Mouse (Mus musculus): ENCODE measurements at regions not wholly inside any gene's neighbourhood (a gene's known extent, or its start where the extent isn't known, plus 50 kb on each side); places are given as distances from the start of the nearest gene placed in this dataset.

- no peak for ATAC-seq (replicated peaks; ENCODE audit: extremely low read depth, insufficient read depth, low FRiP score)
- H3K27me3 ChIP-seq (ENCODE audit: control insufficient read depth, insufficient read depth, low read length): no peaks in the 10 kb centered on the region
- H3K4me3 ChIP-seq (ENCODE audit: low read length): no peak overlapping the region
- 35% methylated on average over 7 of the region's 7 CpGs for WGBS
- 0 out of 2 replicates have a peak overlapping the region, but pooled peaks have one; percentile 9 for H3K4me2 ChIP-seq (ENCODE audit: low read depth, low read length)
- no peak overlapping the region for H3K9ac ChIP-seq (ENCODE audit: low read length)
- H3K27ac ChIP-seq (ENCODE audit: low read length): no peak overlapping the region
- H3K4me1 ChIP-seq (ENCODE audit: control insufficient read depth, insufficient read depth, low read length): peaks cover 18% of the 10 kb centered on the region
- no peaks in the 10 kb centered on the region for H3K9me3 ChIP-seq (replicated peaks; ENCODE audit: control insufficient read depth, low read length)
- no peaks in the 10 kb centered on the region for H3K36me3 ChIP-seq (ENCODE audit: control insufficient read depth, insufficient read depth)
These were observed 127.1 kb downstream of the Gm5426 start for GRCm38 (mm10) chr10:96263544-96263943.

GRCm38 (mm10) chr10:96264433-96264832 is 128.0 kb downstream of the Gm5426 start:
- ATAC-seq (replicated peaks; ENCODE audit: extremely low read depth, insufficient read depth, low FRiP score): no peak
- no peaks in the 10 kb centered on the region for H3K9me3 ChIP-seq (replicated peaks; ENCODE audit: control insufficient read depth, low read length)
- H3K4me3 ChIP-seq (ENCODE audit: low read length): no peak overlapping the region
- 42% methylated on average over 5 of the region's 5 CpGs for WGBS
- no peaks in the 10 kb centered on the region for H3K36me3 ChIP-seq (ENCODE audit: control insufficient read depth, insufficient read depth)
- H3K27ac ChIP-seq (ENCODE audit: low read length): peak overlapping the region; percentile 34; the same call in 1 of the 2 replicates
- H3K4me2 ChIP-seq (ENCODE audit: low read depth, low read length): no peak overlapping the region
- H3K9ac ChIP-seq (ENCODE audit: low read length): no peak overlapping the region
- no peaks in the 10 kb centered on the region for H3K27me3 ChIP-seq (ENCODE audit: control insufficient read depth, insufficient read depth, low read length)
- H3K4me1 ChIP-seq (ENCODE audit: control insufficient read depth, insufficient read depth, low read length): peaks cover 14% of the 10 kb centered on the region

- Histone ChIP-seq H3K9ac (ENCODE audit: low read length) (no peak overlapping the region), H3K27ac (ENCODE audit: low read length) (no peak overlapping the region; the same call in 1 of the 2 replicates), H3K4me2 (ENCODE audit: low read depth, low read length) (no peak overlapping the region), H3K36me3 (ENCODE audit: control insufficient read depth, insufficient read depth) (no peaks in the 10 kb centered on the region), H3K9me3 (replicated peaks; ENCODE audit: control insufficient read depth, low read length) (no peaks in the 10 kb centered on the region), H3K4me1 (ENCODE audit: control insufficient read depth, insufficient read depth, low read length) (peaks cover 14% of the 10 kb centered on the region), H3K4me3 (ENCODE audit: low read length) (no peak overlapping the region), H3K27me3 (ENCODE audit: control insufficient read depth, insufficient read depth, low read length) (no peaks in the 10 kb centered on the region)
- WGBS: 40% methylated on average over 4 of the region's 4 CpGs
- ATAC-seq (replicated peaks; ENCODE audit: extremely low read depth, insufficient read depth, low FRiP score): peak; percentile 45; the same call in 1 of the 2 replicates
These were observed 128.5 kb downstream of the Gm5426 start for GRCm38 (mm10) chr10:96264866-96265265.

- WGBS: 66% methylated on average over 9 of the region's 9 CpGs
- Histone ChIP-seq H3K9ac (ENCODE audit: low read length) (no peak overlapping the region), H3K4me2 (ENCODE audit: low read depth, low read length) (no peak overlapping the region), H3K27me3 (ENCODE audit: control insufficient read depth, insufficient read depth, low read length) (no peaks in the 10 kb centered on the region), H3K4me1 (ENCODE audit: control insufficient read depth, insufficient read depth, low read length) (peaks cover 14% of the 10 kb centered on the region), H3K4me3 (ENCODE audit: low read length) (no peak overlapping the region), H3K9me3 (replicated peaks; ENCODE audit: control insufficient read depth, low read length) (no peaks in the 10 kb centered on the region), H3K36me3 (ENCODE audit: control insufficient read depth, insufficient read depth) (no peaks in the 10 kb centered on the region), H3K27ac (ENCODE audit: low read length) (no peak overlapping the region)
- no peak for ATAC-seq (replicated peaks; ENCODE audit: extremely low read depth, insufficient read depth, low FRiP score)
These were observed 129.8 kb downstream of the Gm5426 start for GRCm38 (mm10) chr10:96266100-96266735.

- Histone ChIP-seq H3K4me1 (ENCODE audit: control insufficient read depth, insufficient read depth, low read length) (peaks cover 14% of the 10 kb centered on the region), H3K9me3 (replicated peaks; ENCODE audit: control insufficient read depth, low read length) (no peaks in the 10 kb centered on the region), H3K36me3 (ENCODE audit: control insufficient read depth, insufficient read depth) (no peaks in the 10 kb centered on the region), H3K27me3 (ENCODE audit: control insufficient read depth, insufficient read depth, low read length) (no peaks in the 10 kb centered on the region), H3K9ac (ENCODE audit: low read length) (no peak overlapping the region), H3K27ac (ENCODE audit: low read length) (no peak overlapping the region), H3K4me3 (ENCODE audit: low read length) (no peak overlapping the region), H3K4me2 (ENCODE audit: low read depth, low read length) (no peak overlapping the region)
- no peak for ATAC-seq (replicated peaks; ENCODE audit: extremely low read depth, insufficient read depth, low FRiP score)
- 63% methylated on average over 4 of the region's 4 CpGs for WGBS
These were observed 131.2 kb downstream of the Gm5426 start for GRCm38 (mm10) chr10:96267603-96268002.

- no peak overlapping the region for H3K4me3 ChIP-seq (ENCODE audit: low read length)
- H3K9ac ChIP-seq (ENCODE audit: low read length): no peak overlapping the region
- no peak overlapping the region for H3K27ac ChIP-seq (ENCODE audit: low read length)
- H3K4me2 ChIP-seq (ENCODE audit: low read depth, low read length): no peak overlapping the region
- WGBS: 68% methylated on average over 7 of the region's 7 CpGs
- no peak; the same call in 1 of the 2 replicates for ATAC-seq (replicated peaks; ENCODE audit: extremely low read depth, insufficient read depth, low FRiP score)
- no peaks in the 10 kb centered on the region for H3K27me3 ChIP-seq (ENCODE audit: control insufficient read depth, insufficient read depth, low read length)
- H3K9me3 ChIP-seq (replicated peaks; ENCODE audit: control insufficient read depth, low read length): no peaks in the 10 kb centered on the region
- no peaks in the 10 kb centered on the region for H3K36me3 ChIP-seq (ENCODE audit: control insufficient read depth, insufficient read depth)
- H3K4me1 ChIP-seq (ENCODE audit: control insufficient read depth, insufficient read depth, low read length): peaks cover 3% of the 10 kb centered on the region; the same call in 1 of the 2 replicates
These were observed 137.4 kb downstream of the Gm5426 start for GRCm38 (mm10) chr10:96273607-96274365.

- Histone ChIP-seq H3K27ac (ENCODE audit: low read length) (no peak overlapping the region), H3K4me1 (ENCODE audit: control insufficient read depth, insufficient read depth, low read length) (no peaks in the 10 kb centered on the region), H3K9ac (ENCODE audit: low read length) (no peak overlapping the region), H3K4me2 (ENCODE audit: low read depth, low read length) (no peak overlapping the region), H3K9me3 (replicated peaks; ENCODE audit: control insufficient read depth, low read length) (no peaks in the 10 kb centered on the region), H3K27me3 (ENCODE audit: control insufficient read depth, insufficient read depth, low read length) (no peaks in the 10 kb centered on the region), H3K36me3 (ENCODE audit: control insufficient read depth, insufficient read depth) (no peaks in the 10 kb centered on the region), H3K4me3 (ENCODE audit: low read length) (no peak overlapping the region)
- ATAC-seq (replicated peaks; ENCODE audit: extremely low read depth, insufficient read depth, low FRiP score): no peak
- 79% methylated on average over 6 of the region's 6 CpGs for WGBS
These were observed 143.7 kb downstream of the Gm5426 start for GRCm38 (mm10) chr10:96280149-96280548.

GRCm38 (mm10) chr10:96285407-96286093 is 149.1 kb downstream of the Gm5426 start:
- H3K27me3 ChIP-seq (ENCODE audit: control insufficient read depth, insufficient read depth, low read length): no peaks in the 10 kb centered on the region
- H3K36me3 ChIP-seq (ENCODE audit: control insufficient read depth, insufficient read depth): no peaks in the 10 kb centered on the region
- no peak overlapping the region for H3K9ac ChIP-seq (ENCODE audit: low read length)
- 74% methylated on average over 10 of the region's 10 CpGs for WGBS
- no peak overlapping the region for H3K4me3 ChIP-seq (ENCODE audit: low read length)
- H3K4me1 ChIP-seq (ENCODE audit: control insufficient read depth, insufficient read depth, low read length): no peaks in the 10 kb centered on the region
- H3K4me2 ChIP-seq (ENCODE audit: low read depth, low read length): no peak overlapping the region
- no peaks in the 10 kb centered on the region for H3K9me3 ChIP-seq (replicated peaks; ENCODE audit: control insufficient read depth, low read length)
- H3K27ac ChIP-seq (ENCODE audit: low read length): no peak overlapping the region
- no peak for ATAC-seq (replicated peaks; ENCODE audit: extremely low read depth, insufficient read depth, low FRiP score)

- Histone ChIP-seq H3K9ac (ENCODE audit: low read length) (no peak overlapping the region), H3K9me3 (replicated peaks; ENCODE audit: control insufficient read depth, low read length) (no peaks in the 10 kb centered on the region), H3K27me3 (ENCODE audit: control insufficient read depth, insufficient read depth, low read length) (no peaks in the 10 kb centered on the region), H3K27ac (ENCODE audit: low read length) (no peak overlapping the region), H3K4me3 (ENCODE audit: low read length) (no peak overlapping the region), H3K4me1 (ENCODE audit: control insufficient read depth, insufficient read depth, low read length) (no peaks in the 10 kb centered on the region), H3K4me2 (ENCODE audit: low read depth, low read length) (no peak overlapping the region), H3K36me3 (ENCODE audit: control insufficient read depth, insufficient read depth) (no peaks in the 10 kb centered on the region)
- 77% methylated on average over 2 of the region's 2 CpGs for WGBS
- ATAC-seq (replicated peaks; ENCODE audit: extremely low read depth, insufficient read depth, low FRiP score): no peak
These were observed 149.7 kb downstream of the Gm5426 start for GRCm38 (mm10) chr10:96286094-96286485.

All from heart, embryonic 16.5 days (tissue).